Mouse (Mus musculus) gastrocnemius, adult 2 months (tissue): ENCODE measurements around the gene Pcdh15. TPM values are rescaled to one million over a fixed set of nuclear protein-coding genes. Genes with fewer than 3 reads are reported as not detected.

Experiments used
- DNase-seq: peaks from one replicate; pipeline ENCODE4 v3.0.0; 2022
- H3K27ac ChIP-seq: fragments of 200-600 bp; 2 replicates; pipeline ENCODE4 v1.8.1; 2022; ENCODE audit warnings: mild to moderate bottlenecking
- H3K4me3 ChIP-seq: fragments of 200-600 bp; 2 replicates; pipeline ENCODE4 v1.8.1; 2022; ENCODE audit warnings: mild to moderate bottlenecking, moderate library complexity
- CTCF ChIP-seq: fragments of 200-600 bp; IDR thresholded peaks from 2 replicates; pipeline ENCODE4 v1.8.1; 2022; ENCODE audit warnings: antibody characterized with exemption, mild to moderate bottlenecking, moderate library complexity
- intact Hi-C: fragments of 180-260 bp; cut with DNase I; formaldehyde crosslinking; loops from one replicate; pipeline ENCODE4 v1.15.1; 2025
- total RNA-seq, 2 experiments: library from RNA; stranded (reverse); gene quantifications; 2 replicates each; pipeline ENCODE4 v1.2.3; 2021

Pcdh15 gene
- total RNA-seq, 2 experiments from 2014 or later, result 0.18 to 0.39 TPM

- no peak overlapping the region for H3K27ac ChIP-seq
- DNase-seq, result no peak
- intact Hi-C loops, result no loop called here
- no peak overlapping the region for H3K4me3 ChIP-seq
- TF ChIP-seq CTCF, result no peak
These were observed 1236.3 kb downstream of the Pcdh15 start for GRCm38 (mm10) chr10:74335412-74335811.

DNA sequence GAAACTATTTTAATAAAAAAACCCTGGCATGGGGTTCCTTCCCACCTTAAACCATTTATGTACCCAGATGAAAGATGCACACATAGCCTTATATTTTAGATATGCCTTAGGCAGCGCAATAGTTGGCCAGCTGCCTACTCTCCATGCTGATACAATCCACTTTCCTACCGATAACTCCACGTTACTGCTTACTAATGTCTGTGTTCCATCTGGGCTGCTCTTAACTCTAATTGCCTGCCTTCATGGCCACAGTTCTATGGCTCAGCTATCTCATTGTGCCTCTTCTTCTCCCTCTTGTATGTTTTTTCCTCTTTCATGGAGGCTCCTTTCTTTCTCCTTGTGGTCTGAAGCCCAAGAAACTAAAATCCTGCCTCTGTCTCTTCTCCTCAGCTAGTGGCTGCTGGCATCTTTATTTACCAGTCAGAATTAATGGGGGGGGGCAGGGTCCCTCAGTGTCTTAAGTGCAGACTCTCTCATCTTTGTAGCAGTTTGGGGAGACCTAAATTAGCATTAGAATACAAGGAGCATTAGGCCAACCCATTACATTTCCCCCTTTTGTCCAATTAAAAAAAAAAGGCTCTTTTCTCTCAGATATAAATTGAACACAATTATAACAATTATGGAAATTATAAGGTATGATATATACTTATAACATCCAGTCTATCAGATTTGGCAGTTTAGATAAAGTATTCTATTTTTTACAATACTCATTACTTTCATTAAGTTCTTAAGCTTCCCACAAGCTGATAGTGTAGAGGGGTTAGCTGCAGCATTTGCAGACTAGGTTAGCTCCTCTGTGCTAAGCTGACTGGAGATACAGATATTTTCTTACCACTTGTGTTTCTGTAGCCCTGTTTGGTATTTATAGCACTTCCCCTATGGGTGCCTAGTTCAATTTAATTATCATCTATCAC lies 1240.4 kb downstream of the Pcdh15 start:
- intact Hi-C loops, result no loop called here
- no peak for TF ChIP-seq CTCF
- no peak overlapping the region for H3K4me3 ChIP-seq
- no peak overlapping the region for H3K27ac ChIP-seq
- no peak for DNase-seq

DNA sequence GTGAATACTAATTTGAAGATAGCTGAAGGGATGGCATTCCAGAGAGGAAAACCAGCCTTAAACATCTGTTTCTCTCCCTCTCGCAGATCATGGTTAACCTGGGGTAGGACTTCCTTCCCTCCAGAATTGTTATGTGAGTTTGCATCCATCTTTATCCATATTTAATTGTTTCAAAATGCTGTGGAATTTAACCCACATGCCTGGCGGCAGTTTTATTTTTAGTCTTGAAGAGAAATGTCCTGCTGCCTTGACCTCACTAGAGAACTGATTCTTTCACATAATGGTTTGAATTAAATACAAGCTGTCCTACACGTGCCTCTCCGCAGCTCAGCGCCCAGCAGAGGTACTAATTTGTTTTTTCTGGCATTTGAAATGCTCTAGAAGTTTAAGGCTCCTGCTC lies 1260.4 kb downstream of the Pcdh15 start:
- intact Hi-C loops, result no loop called here
- H3K4me3 ChIP-seq, result no peak overlapping the region
- no peak overlapping the region for H3K27ac ChIP-seq
- TF ChIP-seq CTCF, result no peak
- no peak for DNase-seq

DNA sequence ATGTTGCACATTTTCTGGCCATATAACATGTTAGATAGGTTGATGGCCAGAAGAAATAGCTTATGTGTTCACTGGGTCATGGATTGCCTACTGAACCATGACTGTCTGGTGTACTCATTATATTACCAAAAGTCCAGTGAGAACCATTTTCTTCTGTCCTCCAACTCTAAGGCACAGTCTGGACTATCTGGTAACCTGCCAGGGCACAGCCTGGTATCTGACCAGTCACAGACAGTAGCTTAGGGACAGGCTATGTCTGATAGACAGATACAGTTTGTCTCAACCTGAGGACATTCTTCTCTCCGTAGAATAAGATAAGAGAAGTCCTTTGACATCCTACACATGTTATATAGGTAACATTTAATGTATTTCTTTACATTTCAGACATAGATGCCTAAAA lies 1279.6 kb downstream of the Pcdh15 start:
- no peak for TF ChIP-seq CTCF
- no peak for DNase-seq
- Histone ChIP-seq H3K4me3 (no peak overlapping the region), H3K27ac (no peak overlapping the region)
- intact Hi-C loops, result no loop called here

DNA sequence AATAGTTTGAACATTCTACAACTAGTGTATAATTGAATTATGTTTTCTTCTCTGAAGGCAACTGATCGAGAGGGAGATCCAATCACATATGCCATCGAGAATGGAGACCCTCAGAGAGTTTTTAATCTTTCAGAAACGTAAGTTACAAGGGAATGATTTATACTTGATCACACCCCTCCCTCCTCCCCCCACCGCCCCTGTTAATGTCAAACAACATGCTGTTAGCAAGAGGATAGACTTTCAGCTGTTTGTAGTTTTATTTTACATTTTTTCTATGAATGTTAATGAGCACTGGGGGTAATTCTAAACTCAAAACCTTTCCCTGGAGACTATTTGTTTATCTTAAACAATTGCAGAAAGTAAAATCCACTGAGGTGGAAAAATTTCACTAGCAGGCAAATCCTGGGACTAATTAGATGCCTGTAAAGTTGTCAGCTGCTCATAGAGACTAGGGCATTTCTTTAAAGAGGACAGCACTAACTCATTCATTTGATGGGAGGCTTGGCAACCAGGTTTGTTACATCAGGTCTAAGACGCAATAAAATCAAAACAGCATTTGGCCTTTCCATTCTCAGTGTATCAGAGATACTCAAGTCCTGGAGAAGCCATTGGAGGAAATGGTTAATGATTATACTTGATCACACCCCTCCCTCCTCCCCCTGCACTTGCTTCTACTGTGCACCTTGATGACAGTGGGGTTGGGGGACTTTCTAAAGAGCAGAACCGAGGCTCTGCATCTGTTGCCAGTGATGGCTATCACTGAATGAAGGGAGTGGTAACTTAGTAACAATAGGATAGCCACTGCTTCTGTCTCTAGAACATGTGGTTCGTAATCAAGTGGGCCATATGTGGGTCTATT lies 1280.4 kb downstream of the Pcdh15 start:
- H3K27ac ChIP-seq, result no peak overlapping the region
- intact Hi-C loops, result no loop called here
- no peak for DNase-seq
- no peak overlapping the region for H3K4me3 ChIP-seq
- no peak for TF ChIP-seq CTCF

DNA sequence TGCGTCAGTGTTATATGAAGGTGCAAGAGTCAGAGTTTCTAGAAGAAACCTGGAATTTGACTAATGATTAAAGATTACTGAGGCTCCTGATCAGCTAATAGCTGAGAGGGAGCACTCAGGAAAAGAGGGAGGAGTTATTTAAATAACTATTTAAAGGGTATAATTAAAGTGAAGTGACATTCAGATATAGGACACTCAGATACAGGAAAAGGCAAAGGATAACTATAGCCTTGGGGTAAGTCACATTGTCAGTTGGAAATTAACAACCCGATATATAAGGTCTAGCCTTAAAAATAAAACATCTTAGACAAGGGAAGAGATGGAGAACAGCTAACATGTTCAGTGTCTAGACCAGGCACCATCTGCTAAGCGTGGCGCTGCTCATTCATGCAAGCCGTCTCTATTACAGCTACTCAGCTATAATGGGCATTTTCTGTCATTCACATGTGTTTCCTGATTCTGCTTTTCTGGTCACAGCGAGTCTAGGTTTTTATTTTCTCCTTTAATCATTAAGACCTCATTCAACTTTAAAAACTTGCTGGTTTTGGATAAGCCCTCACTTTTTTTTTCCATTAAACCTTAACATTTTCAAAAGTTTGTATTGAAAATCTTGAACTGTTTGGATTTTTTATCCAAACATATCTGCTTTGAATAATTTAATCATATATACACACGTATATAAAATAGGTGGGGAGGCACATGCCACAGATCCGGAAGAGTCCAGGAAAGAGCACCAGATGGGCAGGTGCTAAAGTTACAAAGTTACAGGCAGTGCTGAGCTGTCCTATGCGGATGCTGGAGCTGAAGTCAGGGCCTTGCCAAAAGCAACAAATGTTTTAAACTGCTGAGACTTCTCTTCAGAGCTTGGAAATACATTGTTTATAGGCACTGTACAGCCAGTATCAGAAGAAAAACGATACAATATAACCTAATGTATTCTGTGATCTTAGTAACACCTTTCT lies 1288.7 kb downstream of the Pcdh15 start:
- intact Hi-C loops, result no loop called here
- Histone ChIP-seq H3K27ac (no peak overlapping the region), H3K4me3 (no peak overlapping the region)
- no peak for TF ChIP-seq CTCF
- DNase-seq, result no peak

DNA sequence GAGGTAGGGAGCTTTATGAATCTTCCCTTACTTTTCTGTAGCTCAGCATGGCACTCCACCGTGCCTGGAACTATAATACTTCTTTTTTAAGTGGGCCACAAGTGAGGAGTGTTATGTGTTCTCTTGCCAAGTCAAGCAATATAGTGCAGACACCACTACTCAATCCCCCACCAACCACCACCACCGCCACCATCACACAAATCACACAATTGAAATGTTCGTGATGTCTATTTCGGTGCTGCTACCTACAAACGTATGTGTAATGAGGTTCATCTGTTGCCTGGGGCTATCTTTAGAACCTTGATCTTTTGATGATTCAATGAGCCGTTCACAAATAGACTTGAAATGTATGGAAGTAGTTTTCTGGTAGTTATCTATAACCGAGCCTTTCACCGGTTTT lies 1304.0 kb downstream of the Pcdh15 start:
- DNase-seq, result no peak
- Histone ChIP-seq H3K27ac (no peak overlapping the region), H3K4me3 (no peak overlapping the region)
- intact Hi-C loops, result no loop called here
- TF ChIP-seq CTCF, result no peak

- no peak for TF ChIP-seq CTCF
- Histone ChIP-seq H3K27ac (no peak overlapping the region), H3K4me3 (no peak overlapping the region)
- no peak for DNase-seq
- intact Hi-C loops, result no loop called here
These were observed 1314.9 kb downstream of the Pcdh15 start for GRCm38 (mm10) chr10:74414021-74414420.

- Histone ChIP-seq H3K4me3 (no peak overlapping the region), H3K27ac (no peak overlapping the region)
- no peak for DNase-seq
- TF ChIP-seq CTCF, result no peak
- intact Hi-C loops, result no loop called here
These were observed 1315.8 kb downstream of the Pcdh15 start for GRCm38 (mm10) chr10:74414945-74415344.

DNA sequence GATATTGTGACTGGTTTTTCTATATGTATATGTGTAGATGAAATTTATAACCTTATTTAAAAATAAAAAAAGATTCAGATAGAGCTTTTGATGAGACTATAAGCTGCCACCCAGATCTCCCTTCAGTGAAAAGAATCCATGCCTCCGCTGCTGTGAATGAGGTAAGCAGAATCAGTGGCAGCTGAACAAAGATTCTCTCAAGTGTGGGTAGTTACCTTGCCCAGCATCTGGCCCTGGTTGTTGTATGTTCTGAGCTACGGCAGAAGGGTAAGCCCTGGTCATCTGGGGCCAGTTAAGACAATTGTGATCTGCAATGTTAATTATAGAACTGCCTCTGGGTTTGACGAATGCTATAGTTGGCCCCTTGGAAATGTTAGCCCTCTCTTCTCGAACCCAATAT lies 1316.2 kb downstream of the Pcdh15 start:
- no peak overlapping the region for H3K4me3 ChIP-seq
- intact Hi-C loops, result no loop called here
- no peak for DNase-seq
- no peak for TF ChIP-seq CTCF
- no peak overlapping the region for H3K27ac ChIP-seq

GRCm38 (mm10) chr10:74415949-74416348 lies 1316.8 kb downstream of the Pcdh15 start:
- intact Hi-C loops, result no loop called here
- no peak for TF ChIP-seq CTCF
- H3K4me3 ChIP-seq, result no peak overlapping the region
- no peak overlapping the region for H3K27ac ChIP-seq
- no peak for DNase-seq

- TF ChIP-seq CTCF, result no peak
- DNase-seq, result no peak
- H3K4me3 ChIP-seq, result no peak overlapping the region
- intact Hi-C loops, result no loop called here
- no peak overlapping the region for H3K27ac ChIP-seq
These were observed 1350.9 kb downstream of the Pcdh15 start for GRCm38 (mm10) chr10:74450069-74450468.

DNA sequence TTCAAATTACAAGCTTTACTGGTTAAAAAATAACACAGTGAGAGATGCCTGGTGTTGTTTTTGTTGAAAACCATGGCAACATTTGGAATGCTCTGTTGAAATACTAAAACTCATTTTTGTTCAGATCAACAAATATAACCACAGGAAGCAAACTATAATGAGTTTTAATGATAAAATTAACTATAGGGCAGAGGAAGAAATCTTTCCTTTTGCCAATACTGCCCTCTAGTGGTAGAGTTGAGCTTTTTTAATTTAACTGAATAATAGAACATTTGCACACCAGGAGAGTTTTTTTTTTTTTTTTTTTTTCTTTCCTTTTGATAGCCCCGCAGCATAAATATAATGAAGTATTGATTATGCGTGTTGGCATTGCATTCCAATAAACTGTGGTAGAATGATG lies 1364.8 kb downstream of the Pcdh15 start:
- H3K27ac ChIP-seq, result no peak overlapping the region
- peak; percentile 57 for TF ChIP-seq CTCF
- intact Hi-C loops, result no loop called here
- no peak overlapping the region for H3K4me3 ChIP-seq
- DNase-seq, result no peak
